Mouse (Mus musculus) large intestine, adult 2 months (tissue): ENCODE measurements around the gene Sh2d7. TPM values are rescaled to one million over a fixed set of nuclear protein-coding genes. Genes with fewer than 3 reads are reported as not detected.

Source experiments
- DNase-seq: peaks from one replicate; pipeline ENCODE4 v3.0.0-alpha.2; 2012; ENCODE audit warnings: low read depth, low spot score
- WGBS: fragments of 180-500 bp; shearing (Covaris S2); methylation state at CpG from one replicate; pipeline ENCODE4 v1.1.7; 2018; 5-methylcytosine and 5-hydroxymethylcytosine counted together
- polyA plus RNA-seq: library from polyadenylated mRNA; depleted of rRNA; stranded (reverse); fragments of >200 nt; gene quantifications from 2 replicates; pipeline ENCODE4 v1.2.3, GENCODE M21; 2012; rRNA removed

Sh2d7 gene
- 3.8 and 6.6 TPM in 2 replicates for polyA plus RNA-seq

DNA sequence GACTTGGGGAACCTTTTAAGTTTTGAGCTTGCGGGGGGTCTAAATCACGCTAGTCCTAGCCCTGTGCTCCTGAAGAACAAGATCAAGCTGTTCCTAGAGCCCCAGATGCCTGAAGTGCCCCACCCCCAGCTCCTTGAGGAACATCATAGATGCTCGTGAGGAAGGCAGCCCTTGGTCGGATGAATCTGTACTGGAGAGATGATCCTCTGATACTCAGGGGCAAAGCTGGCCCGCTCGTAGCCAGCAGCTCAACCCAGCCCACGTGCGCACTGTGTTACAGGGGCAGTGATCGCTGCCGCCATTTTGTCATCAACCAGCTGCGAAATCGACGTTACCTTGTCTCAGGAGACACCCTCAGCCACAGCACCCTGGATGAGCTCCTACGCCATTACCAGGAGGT is at the start of gene Sh2d7:
Sh2d7 (plus strand) TSS at position 301 of the 400 bp plus-strand sequence.
- WGBS, result 90% methylated on average over 14 of the region's 14 CpGs
- DNase-seq, result no peak

DNA sequence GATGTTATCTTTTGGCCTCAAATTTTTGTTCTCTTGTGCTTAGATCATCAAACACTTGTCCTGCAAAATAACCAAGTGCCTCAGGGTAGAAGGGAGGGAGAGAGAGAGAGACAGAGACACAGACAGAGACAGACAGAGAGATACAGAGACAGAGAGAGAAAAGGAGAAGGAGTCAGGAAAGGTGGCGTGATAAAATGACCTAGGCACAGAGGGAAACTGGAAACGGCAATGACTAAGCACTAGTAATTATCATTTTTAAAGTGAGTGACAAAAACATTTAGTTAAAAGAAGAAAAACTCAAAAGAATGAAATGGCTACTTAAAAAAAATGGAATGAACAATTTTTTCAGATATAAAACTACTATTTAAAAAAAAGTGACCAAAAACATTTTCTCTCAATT is 49.2 kb upstream of the Sh2d7 start:
- DNase-seq, result no peak
- WGBS, result 76% methylated on average over 2 of the region's 2 CpGs

DNA sequence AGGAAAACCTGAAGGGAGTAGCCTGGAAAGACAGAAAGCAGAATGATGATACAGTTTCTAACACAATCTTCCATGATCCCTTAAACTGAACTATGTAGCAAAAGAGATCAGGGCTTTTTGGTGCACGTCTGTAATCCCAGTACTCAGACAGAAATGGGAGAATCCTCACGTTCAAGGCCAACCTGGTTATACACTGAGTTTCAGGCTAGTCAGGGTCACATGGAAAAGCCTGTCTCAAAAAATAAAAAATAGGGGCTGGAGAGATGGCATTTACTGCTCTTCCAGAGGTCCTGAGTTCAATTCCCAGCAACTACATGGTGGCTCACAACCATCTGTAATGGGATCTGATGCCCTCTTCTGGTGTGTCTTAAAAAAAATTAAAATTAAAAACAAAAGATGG is 48.4 kb upstream of the Sh2d7 start:
- 74% methylated on average over 2 of the region's 2 CpGs for WGBS
- DNase-seq, result no peak

DNA sequence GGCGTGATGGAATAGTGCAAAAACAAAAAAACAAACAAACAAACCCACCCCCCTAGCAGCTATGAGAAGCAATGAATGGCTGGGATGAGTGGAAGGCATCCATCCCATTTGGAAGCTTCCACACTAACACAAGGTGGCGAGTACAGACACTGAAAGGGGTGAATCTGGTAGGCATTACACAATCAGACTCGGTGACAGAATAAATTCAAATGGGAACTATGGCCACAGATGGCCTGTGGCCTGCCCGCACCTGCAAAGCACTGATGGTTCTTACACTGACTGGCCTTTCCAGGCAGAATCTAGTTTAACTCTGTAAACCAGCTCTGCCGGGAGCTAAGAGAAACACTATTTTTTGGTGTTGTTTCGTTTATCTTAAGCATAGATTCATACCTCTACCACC is 39.5 kb upstream of the Sh2d7 start:
- no peak for DNase-seq
- 88% methylated on average over 6 of the region's 6 CpGs for WGBS

DNA sequence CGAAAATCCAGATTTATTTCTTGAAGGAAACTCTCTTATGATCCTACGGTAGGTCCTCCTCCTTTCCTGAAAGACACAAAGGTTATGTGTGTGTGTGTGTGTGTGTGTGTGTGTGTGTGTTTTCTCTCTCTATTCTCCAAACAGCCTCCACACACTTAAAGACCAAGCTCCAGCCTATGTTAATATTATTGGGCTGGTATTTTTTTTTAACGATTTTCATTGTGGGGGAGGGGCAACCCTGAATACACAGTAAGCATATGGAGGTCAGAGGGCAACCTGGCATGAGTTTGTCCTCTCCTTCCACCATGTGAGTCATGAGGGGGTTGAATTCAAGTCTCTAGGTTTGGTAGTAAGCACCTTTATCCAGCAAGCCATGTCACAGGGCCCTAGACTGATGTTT is 39.0 kb upstream of the Sh2d7 start:
- WGBS, result 78% methylated on average over 3 of the region's 3 CpGs

DNA sequence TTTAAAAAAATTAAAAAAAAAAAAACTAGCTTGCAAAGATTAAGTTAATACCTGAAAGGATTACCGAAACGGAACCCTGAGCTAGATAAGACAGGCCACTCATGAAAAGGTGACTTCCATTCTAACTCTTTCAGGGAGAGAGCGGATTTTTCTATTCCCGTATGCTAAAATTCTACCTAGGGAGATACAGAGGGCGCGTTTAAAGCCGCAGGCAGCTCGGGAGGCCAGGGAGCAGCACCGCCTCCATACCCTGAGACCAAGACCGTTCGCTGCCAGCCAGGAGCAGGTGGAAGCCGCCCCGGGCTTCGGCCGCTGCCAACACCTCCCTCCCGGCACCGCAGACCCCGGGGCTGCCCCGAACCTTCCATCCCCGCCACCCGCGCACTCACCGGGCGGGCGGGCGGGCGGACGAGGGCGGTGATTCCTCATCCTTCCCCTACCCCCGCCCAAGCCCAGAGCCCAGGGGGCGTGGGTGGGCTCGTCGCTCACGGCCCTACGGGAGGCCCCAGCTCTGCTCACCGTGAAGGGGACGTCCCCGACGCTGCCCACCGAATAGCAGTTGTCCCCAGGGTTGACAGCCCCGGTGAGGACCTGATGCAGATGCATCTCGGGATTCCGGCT is 37.8 kb upstream of the Sh2d7 start:
- no peak for DNase-seq
- under 1% methylated on average over 43 of the region's 43 CpGs for WGBS

More for the DNA sequence above, 39.0 kb upstream of the Sh2d7 start:
- DNase-seq, result no peak

DNA sequence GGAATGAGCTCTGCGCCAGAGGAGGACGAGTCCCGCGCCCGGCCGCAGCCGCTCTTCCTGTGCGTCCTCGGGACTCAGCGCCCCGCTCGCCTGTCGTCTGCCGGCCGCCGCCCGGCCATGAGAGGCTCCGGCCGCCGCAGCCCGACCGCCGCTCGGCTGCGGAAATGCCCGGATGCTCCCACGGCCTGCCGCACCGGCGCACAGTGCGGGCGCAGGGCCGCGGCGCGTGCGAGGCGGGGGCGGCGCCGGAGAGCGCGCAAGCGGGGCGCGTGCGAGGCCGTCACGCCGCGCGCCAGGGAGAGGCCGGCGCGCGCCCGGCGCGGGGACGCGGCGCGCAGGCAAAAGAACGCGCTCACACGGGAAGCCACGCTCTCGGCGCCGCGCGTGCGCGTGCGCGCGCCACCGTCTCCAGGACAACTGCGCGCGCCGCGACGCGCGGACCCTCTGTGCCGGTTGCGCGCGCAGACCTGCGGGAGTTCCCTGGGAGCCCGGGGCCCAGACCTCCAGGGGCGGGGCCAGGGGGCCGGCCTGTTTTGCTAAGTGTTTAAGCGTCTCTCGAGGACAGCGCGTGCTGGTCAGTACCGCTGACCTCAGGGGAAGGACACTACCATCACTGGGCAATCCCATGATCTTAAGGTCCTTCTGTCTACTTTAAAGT is 37.2 kb upstream of the Sh2d7 start, which contains the start of gene Dmxl2:
Dmxl2 (minus strand) TSS at position 174 of the 658 bp plus-strand sequence.
- under 1% methylated on average over 99 of the region's 99 CpGs for WGBS

DNA sequence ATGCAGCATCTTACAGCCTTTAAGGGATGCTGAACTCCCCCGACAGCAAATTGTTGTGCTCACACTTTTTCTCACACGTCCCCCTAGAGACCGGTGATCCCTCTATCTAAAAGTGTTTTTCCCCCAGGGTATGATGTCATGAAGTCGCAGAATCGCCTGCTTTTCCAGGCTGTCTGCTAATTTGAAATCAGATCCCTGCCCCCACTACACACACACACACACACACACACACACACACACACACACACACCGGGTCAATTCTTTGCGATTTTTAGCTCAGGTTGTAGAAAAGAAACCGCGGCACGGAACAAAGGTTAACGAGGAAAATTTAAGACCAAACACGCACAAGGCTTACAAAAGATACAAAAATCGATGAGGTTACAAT is 36.7 kb upstream of the Sh2d7 start:
- no peak for DNase-seq
- 3% methylated on average over 13 of the region's 13 CpGs for WGBS

More for the DNA sequence above, 37.2 kb upstream of the Sh2d7 start, which contains the start of gene Dmxl2:
- DNase-seq, result no peak

DNA sequence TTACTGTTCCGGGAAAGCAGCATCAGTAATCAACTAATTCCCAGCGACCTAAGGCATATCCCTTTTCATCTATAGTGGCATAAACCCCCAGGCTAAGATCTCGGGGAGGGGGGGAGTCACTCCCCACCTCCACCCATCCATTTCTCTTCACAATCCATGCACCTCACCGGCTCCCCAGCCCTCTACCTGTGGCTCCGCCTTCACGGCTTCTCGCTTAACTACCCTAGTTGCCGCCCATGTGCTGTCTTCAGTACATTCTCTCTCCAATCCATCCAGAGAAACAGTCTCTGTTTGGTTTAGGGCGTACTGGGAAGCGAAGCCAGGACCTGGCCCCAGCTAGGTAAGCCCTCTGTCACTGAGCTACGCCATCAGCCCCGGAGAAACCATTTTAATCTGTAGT is 35.9 kb upstream of the Sh2d7 start:
- no peak for DNase-seq
- 13% methylated on average over 12 of the region's 12 CpGs for WGBS

DNA sequence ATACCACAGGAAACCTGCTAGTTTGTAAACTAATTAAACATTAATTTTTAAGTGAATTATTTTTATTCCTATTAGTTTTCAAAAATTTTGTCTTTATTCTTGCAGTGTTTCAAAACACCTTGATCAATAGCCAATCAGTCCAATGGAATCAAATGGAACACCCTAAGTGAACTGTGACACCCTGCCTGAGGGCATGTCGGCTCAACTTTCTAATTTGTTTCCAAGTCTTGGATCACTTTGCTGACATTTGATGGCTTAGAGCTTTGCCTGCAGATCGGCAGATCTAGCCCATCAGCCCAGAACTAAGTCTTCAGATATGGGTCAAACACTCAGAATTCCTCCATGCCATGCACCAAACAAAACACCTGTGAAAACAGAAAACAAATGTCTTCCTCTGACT is 22.8 kb upstream of the Sh2d7 start:
- no peak for DNase-seq
- WGBS, result 86% methylated on average over 2 of the region's 2 CpGs

DNA sequence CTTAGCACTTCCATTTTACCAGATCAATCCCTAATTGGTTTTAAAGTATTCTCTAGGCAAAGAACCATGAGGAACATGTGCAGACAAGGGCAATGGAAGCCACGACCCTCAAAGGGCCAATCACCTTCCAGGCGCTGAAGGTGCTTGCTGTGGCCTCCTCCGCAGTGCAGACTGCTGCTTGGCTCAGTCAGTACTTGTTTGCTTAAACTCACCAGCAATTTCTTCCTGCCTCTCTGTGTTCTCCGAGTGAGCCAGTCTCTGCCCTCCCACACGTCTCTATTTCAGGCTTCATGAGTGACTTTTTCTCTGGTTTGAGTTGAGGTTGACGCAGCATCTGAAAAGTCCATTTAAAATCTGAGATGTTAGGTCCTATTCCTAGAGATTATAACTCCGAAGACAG is 19.9 kb upstream of the Sh2d7 start:
- DNase-seq, result no peak
- WGBS, result 45% methylated on average over 7 of the region's 7 CpGs

DNA sequence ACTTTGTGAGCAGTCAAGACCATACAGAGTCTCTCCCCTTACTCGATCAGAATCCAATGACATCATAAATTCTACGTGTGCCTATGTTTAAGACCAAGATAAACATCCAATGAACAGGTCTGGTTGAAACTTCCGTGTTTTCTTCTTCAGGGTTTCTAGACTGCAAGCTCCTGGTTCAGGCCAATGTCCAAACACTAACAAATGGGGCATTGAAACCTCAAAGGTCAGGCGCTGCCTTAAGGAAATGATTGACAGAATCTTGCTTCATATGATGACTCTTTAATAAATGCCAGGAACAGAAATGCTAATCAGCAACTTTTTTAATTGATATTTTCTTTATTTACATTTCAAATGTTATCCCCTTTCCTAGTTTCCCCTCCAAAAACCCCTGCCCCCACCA is 18.5 kb upstream of the Sh2d7 start:
- WGBS, result 28% methylated on average over 4 of the region's 4 CpGs
- DNase-seq, result no peak

DNA sequence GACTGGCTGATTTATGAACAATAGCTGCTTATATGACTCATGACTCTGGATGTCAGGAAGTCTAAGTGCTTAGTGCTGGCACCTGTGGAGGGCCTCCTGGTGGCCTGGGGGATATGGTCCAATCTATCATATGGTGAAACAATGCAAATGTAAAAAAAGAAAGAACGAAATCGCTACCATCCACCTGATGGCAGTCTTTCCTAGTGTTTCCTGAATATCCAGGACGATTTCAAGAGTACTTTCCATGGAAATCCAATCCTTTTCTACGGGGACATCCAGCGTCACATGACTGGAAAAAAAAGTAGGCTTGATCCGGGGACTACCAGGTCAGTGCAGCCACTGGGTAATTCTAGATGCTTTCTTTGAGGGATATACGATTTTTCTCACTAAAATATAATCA is 11.1 kb upstream of the Sh2d7 start:
- DNase-seq, result no peak
- 63% methylated on average over 7 of the region's 7 CpGs for WGBS

DNA sequence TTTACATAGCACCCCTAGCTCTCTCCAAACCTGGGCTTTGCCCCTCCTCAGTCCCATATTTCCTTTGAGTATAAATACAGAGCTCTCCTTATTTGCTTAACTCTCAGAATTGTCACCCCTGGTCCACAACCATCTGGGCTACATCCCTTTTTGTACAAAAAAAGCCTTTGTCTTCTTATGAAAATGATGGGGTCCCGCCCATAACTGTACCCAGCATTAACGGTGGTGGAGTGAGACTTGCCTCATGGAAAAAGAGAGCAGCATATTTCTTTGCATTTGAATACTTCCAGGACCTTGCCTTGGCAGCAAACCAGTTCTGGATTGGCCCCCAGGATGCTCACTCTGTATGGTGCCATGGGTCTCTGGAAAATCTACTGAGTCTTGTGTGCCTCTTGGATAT is 8.8 kb upstream of the Sh2d7 start:
- DNase-seq, result no peak
- 57% methylated on average over 2 of the region's 2 CpGs for WGBS

DNA sequence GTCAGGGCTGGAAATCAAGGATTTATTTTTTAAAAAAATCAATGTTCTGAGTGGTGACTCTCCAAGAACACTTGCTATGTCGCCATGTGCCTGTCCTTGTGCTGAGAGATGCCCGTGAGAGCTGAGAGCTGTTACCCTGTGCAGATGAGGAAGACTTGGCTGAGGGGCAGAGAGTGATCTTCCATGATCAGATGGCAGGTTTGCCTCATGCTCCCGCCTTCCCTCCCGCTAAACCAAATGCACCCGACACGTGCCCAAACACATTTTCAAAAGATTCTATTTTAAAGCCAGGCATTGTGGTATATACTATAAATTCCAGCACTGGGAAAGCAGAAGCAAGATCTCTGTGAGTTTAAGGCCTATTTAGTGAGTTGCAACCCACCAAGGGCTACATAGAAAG is 7.9 kb upstream of the Sh2d7 start:
- DNase-seq, result no peak
- 82% methylated on average over 6 of the region's 6 CpGs for WGBS

DNA sequence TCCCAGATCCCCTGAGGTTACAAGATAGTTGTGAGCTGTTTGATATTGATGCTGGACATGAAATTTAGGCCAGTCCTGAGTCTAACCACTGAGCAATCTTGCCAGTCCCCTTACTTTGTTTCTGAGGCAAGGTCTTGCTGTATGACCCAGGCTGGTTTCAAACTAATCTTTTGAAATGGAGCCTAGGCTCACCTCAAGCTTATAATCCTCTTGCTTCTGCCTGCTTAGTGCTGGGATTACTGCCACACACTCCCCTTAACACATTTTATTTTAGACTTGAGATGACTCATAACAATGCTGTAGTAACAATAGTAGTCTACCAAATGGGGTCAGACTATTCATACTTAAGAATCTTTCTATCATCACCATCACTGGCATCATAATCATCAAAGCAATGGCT is 7.4 kb upstream of the Sh2d7 start:
- no peak for DNase-seq

DNA sequence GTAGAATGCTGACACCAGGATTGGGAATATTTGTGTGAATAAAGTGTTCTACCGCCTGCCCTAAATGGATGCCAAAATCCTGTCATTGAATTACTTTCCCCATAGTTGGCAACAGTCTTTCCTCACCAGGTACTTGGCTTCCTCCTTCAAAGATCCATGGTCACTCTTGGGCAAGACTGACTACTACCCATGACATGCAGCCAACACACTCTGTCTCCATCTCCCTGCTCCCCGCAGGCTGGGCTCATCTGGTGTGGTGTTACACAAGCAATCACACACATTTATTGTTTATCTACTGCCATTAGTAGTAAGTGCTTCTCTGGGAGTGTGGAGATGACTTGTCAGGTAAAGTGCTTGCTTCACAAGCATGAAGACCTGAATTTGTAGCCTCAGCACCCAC is 5.9 kb upstream of the Sh2d7 start:
- DNase-seq, result no peak
- WGBS, result 76% methylated on average over 2 of the region's 2 CpGs

DNA sequence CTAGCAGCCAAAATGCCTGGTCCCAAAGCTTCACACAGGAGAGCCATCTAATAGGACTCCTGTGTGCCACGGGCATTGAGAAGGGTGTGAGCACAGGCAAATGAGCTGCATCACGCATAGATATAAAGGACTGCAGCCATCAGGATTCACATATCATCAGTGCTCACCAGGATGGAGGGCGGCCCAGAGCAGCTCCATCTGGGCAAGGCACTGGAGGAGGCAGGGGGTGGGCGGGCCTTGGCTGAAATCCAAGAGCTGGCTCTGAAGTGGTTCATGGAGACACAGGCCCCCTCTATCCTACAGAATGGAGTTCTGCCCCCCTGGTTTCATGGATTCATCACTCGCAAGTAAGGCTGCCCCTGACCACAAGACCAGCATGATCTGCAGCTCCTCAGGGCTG is 4.8 kb upstream of the Sh2d7 start:
- 65% methylated on average over 5 of the region's 5 CpGs for WGBS
- no peak for DNase-seq

DNA sequence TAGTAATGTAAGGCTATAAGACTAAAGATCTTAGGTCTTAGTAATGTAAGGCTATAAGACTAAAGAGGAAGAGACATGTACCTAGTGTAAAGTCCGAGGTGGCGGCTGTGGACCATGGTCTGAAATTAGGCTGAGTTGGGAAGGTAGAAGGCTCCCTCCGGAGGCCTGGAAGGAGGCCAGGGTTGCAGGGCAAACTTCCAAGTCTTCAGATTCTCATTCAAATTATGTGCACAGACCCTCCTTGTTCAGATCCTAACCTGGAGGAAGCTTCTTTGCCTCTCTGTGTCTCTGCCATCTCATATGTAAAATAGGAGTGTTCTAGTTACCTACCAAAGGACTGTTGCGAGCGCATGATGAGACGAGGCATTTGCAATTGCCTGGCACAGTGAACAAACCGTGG is 2.5 kb upstream of the Sh2d7 start:
- WGBS, result 60% methylated on average over 7 of the region's 7 CpGs

DNA sequence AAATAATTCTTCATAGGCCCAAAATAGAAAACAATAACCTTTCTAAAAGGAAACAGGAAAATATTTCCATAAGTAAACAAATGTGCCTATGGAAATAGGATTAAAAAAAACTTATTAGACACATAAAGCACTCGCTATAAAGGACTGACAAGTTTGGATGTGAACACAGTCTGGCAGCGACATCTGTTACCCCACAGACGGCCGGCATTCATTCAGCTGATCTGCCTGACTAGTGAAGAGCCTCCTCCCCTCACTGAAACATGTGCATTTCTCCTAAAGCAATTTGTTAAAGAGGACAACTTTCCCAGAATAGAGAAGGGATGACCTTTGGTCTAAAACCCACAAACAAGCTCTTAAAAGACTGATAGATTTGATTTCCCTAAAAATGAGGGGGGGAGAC is 1.8 kb upstream of the Sh2d7 start:
- no peak for DNase-seq
- 50% methylated on average over 4 of the region's 4 CpGs for WGBS

More for the DNA sequence above, 2.5 kb upstream of the Sh2d7 start:
- no peak for DNase-seq

DNA sequence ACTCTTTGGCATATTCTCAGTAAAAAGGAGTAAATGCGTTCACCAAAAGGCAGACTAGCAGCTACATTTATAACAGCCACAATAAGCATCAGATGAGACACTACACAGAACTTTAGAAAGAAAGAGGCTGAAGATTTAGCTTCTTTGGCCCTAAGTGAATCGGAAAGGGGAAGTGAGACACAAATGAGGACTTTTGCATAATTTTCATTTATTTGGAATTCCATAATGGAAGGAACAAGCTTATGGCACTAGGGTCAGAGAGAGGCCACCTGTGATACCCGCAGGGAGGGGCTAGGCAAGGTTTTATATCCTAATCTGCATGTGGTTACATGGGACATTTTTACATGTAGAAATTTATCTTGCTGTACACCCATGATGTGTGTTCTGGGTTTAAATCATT is 1.3 kb upstream of the Sh2d7 start:
- WGBS, result 69% methylated on average over 3 of the region's 3 CpGs
- DNase-seq, result no peak

DNA sequence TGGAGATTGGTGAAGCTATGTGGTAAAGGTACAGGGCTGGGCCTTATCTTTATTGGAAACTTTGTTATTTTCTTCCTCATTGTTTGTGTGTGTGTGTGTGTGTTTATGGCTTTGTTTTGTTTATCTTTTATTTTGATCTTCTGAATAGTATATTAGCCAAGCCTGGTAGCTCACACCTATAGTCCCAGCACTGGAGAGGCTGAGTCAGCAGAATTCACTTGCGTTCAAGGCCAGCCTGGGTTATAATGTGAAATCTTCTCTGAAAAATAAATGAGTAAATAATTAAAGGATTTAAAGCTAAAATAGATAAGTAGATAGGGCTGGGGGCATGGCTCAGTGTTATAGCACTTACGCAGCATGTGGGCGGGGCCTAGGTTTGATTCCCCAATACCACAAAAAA is 540 bp upstream of the Sh2d7 start:
- DNase-seq, result no peak
- 92% methylated on average over 3 of the region's 3 CpGs for WGBS
